ENCODE assay signal across 15 mouse cellular contexts in the genomic region with DNA sequence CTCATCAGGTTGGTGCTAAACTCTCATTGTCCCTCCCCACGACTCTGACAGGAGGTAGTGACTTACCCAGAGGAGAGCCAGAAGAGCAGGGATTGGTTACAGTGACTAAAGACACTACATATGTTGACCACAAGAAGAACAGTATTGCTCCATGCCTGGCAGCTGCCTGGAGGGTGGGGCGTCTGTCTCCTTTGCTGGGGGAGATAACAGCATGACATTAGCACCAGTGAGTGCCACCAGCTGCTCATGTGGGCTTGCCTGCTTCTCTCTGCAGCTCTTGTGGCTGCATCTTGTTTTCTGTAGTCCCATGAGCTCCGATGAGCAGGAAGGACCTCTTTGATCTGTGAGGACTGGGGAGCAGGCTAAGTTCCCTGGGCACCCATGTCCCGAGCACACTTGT. TPM values are rescaled to one million over a fixed set of nuclear protein-coding genes. Genes with fewer than 3 reads are reported as not detected.
DNase-seq lines count a peak whose midpoint lies in the region; ATAC-seq lines count a peak whose summit lies in the region.
"Had no signal": no experiment of that assay in that cellular context is flagged by ENCODE, and none has a peak within 500 bp of the region (broad histone marks: within the 10 kb centered on the region; RNA-seq: fewer than 3 reads in every experiment).

No protein-coding gene starts in this region.

- H3K4me2 ChIP-seq in liver, embryonic 15.5 days, result peak overlapping the region; percentile 38
- no peak overlapping the region for H3K4me2 ChIP-seq in forebrain, embryonic 16.5 days (ENCODE audit: low read length)
- H3K4me2 ChIP-seq: hindbrain, embryonic 13.5 days had no signal

- peak overlapping the region; percentile 29 for H3K4me3 ChIP-seq in liver, embryonic 15.5 days (replicated peaks)
- H3K4me3 ChIP-seq in forebrain, embryonic 16.5 days (replicated peaks; ENCODE audit: low read length), result no peak overlapping the region
- H3K4me3 ChIP-seq: hindbrain, embryonic 13.5 days had no signal

- H3K27ac ChIP-seq in liver, embryonic 15.5 days (replicated peaks), result peak overlapping the region; percentile 33; the same call in 1 of the 2 replicates
- no peak overlapping the region for H3K27ac ChIP-seq in forebrain, embryonic 16.5 days (ENCODE audit: low read length)
- H3K27ac ChIP-seq: hindbrain, embryonic 13.5 days had no signal

- H3K9me3 ChIP-seq in liver, embryonic 15.5 days (replicated peaks), result no peaks in the 10 kb centered on the region
- H3K9me3 ChIP-seq in forebrain, embryonic 16.5 days (ENCODE audit: control insufficient read depth, low read length), result no peaks in the 10 kb centered on the region
- H3K9me3 ChIP-seq: hindbrain, embryonic 13.5 days had no signal

- H3K27me3 ChIP-seq in liver, embryonic 15.5 days, result 0 out of 2 replicates have a peak, but pooled peaks cover 3% of the 10 kb centered on the region
- no peaks in the 10 kb centered on the region for H3K27me3 ChIP-seq in forebrain, embryonic 16.5 days (replicated peaks; ENCODE audit: control insufficient read depth, insufficient read depth, low read length)
- H3K27me3 ChIP-seq: hindbrain, embryonic 13.5 days had no signal

- intact Hi-C loops in heart, postnatal 10 days (cut with DNase I), result loop anchor here (5.0 kb wide), 1 partner anchor 33 kb away; no protein-coding TSS in a partner anchor

- no peak overlapping the region for H3K9ac ChIP-seq in liver, embryonic 15.5 days
- H3K9ac ChIP-seq in forebrain, embryonic 16.5 days (replicated peaks; ENCODE audit: low read depth, low read length), result no peak overlapping the region
- H3K9ac ChIP-seq: hindbrain, embryonic 13.5 days had no signal

- DNase-seq in layer of hippocampus, adult 9-10 months (ENCODE audit: low spot score), result peak; percentile 10
- DNase-seq in layer of hippocampus, postnatal 36 days, result no peak
- peak; percentile 25 for DNase-seq in c-Kit-negative CD71-positive TER-119-positive erythroid progenitor cells, embryonic 14.5 days (ENCODE audit: low read depth, low spot score)
- DNase-seq in heart, postnatal 10 days, result peak; percentile 61 to 72
- no peak for DNase-seq in B cell, adult 2 months
- no peak for DNase-seq in kidney, adult 8-10 months
- DNase-seq: adrenal gland, adult 2 months; gastrocnemius, postnatal 25 days; thymus, postnatal 4 days had no signal

- H3K4me1 ChIP-seq in liver, embryonic 15.5 days (replicated peaks), result peaks cover 12% of the 10 kb centered on the region
- H3K4me1 ChIP-seq in forebrain, embryonic 16.5 days (replicated peaks; ENCODE audit: control insufficient read depth, insufficient read depth, low read length), result no peaks in the 10 kb centered on the region
- H3K4me1 ChIP-seq: hindbrain, embryonic 13.5 days had no signal

- H3K36me3 ChIP-seq in liver, embryonic 15.5 days (replicated peaks), result no peaks in the 10 kb centered on the region
- no peaks in the 10 kb centered on the region for H3K36me3 ChIP-seq in forebrain, embryonic 16.5 days (ENCODE audit: control insufficient read depth, insufficient read depth)
- H3K36me3 ChIP-seq: hindbrain, embryonic 13.5 days had no signal

- ATAC-seq in liver, embryonic 15.5 days (ENCODE audit: insufficient read depth), result peak; percentile 88
- no peak for ATAC-seq in forebrain, embryonic 16.5 days
- ATAC-seq: midbrain, embryonic 16.5 days; Patski had no signal

- 18% methylated on average over 4 of the region's 4 CpGs for WGBS in liver, embryonic 15.5 days (ENCODE audit: insufficient replicate concordance)
- 73% methylated on average over 4 of the region's 4 CpGs for WGBS in forebrain, embryonic 16.5 days

RNA-seq across cellular contexts. Expression of gene Smoc2, which starts 29.7 kb away (rescaled TPM):
- total RNA-seq in layer of hippocampus, postnatal 36 days (2021), result 10 to 100 TPM; 34.1 to 35.7 TPM
- 10 to 100 TPM; 43.1 to 44.3 TPM for total RNA-seq in heart, postnatal 10 days (2021)
- 5.8 TPM in 2 replicates for polyA plus RNA-seq in liver, embryonic 15.5 days (2015; fragmentation: Nextera tagmentation; extraction: Ambion mirVana)
- polyA plus RNA-seq in forebrain, embryonic 16.5 days (2015; fragmentation: Nextera tagmentation; extraction: Ambion mirVana), result 3.6 and 4.7 TPM in 2 replicates

RNA-seq across cellular contexts. Expression of gene Dact2, which starts 45.5 kb away (rescaled TPM):
- 10 to 100 TPM; 19.9 to 25.2 TPM for total RNA-seq in layer of hippocampus, postnatal 36 days (2021)
- 1 to 10 TPM; 2.3 to 2.7 TPM for total RNA-seq in heart, postnatal 10 days (2021)
- polyA plus RNA-seq in liver, embryonic 15.5 days (2015; fragmentation: Nextera tagmentation; extraction: Ambion mirVana), result 1.2 and 1.4 TPM in 2 replicates
- polyA plus RNA-seq in forebrain, embryonic 16.5 days (2015; fragmentation: Nextera tagmentation; extraction: Ambion mirVana), result 1.1 and 1.3 TPM in 2 replicates
- total RNA-seq: CH12.LX had no signal

Comparison
In these comparisons a context has a peak if more than half of its experiments do, and no peak if none do; other contexts are left out.
1. DNase-seq: peak in layer of hippocampus, adult 9-10 months (single experiment), c-Kit-negative CD71-positive TER-119-positive erythroid progenitor cells, embryonic 14.5 days (single experiment) and heart, postnatal 10 days (2 of 2); none in layer of hippocampus, postnatal 36 days (0 of 2), B cell, adult 2 months (0 of 2) and kidney, adult 8-10 months (0 of 2).
2. RNA of gene Dact2, which starts 45.5 kb away (total RNA-seq): 19.9 to 25.2 TPM in layer of hippocampus, postnatal 36 days; 2.3 to 2.7 TPM in heart, postnatal 10 days; every median in the first group is over 4 times any median in the second.